Mouse (Mus musculus) v-Abl transformed pro-B cells (cell line): Measurements from ENCODE around the gene Tns1.

Experiments used
- in situ Hi-C, 2 experiments: fragments of 400-800 bp; cut with MboI; formaldehyde crosslinking; loops; one replicate each; pipeline ENCODE4 v1.15.1; 2025; ENCODE audit not compliant: unreplicated experiment in 2 of 2

The Tns1 gene

DNA sequence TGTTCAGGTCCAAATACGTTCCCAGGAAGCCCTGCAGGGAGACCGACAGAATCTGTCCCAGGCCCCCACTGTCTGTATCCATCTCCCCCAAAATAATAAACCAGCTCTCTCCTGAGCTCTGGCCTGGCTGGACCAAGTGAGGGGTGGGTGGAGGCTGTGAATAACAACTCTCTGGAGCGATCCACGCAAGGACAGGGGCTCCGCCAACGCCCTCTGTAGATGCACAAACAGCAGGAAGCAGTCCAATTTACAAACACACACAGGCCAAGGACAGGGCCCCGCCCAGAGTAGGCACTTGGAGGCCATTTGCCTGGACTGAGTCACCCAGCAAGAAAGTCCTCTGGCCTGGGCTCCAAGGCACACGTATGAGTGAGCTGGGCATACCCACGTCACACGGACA is 32.0 kb downstream of the Tns1 start:
- in situ Hi-C loops: no loop called here

DNA sequence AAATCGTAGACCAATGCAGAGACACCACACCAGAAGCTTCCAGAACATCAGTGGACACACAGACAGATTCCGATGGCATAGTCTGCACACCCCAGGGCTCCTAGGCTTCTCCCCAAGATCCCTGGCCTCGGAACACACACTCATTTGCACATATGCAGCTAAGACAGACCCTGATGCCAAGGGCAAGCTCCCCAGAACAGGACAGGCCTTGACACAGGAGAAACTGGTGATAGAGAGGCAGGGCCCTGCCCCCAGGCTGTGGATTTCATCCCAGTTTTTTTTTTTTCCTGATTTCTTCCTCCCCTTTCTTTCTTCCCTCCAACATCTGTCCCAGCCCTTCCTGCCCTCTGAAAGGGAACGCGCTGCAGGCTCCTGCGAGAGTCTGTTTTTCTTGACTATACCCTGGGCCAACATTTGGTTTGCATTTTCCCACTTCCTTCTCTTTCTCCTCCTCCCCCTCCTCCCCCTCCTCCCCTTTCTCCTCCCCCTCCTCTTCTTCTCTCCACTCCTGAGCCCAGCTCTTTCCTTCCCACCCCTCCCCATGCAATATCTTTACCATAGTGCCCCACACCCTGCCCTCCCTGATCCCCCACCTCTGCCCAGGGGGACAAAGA is 32.5 kb downstream of the Tns1 start:
- in situ Hi-C loops: no loop called here

DNA sequence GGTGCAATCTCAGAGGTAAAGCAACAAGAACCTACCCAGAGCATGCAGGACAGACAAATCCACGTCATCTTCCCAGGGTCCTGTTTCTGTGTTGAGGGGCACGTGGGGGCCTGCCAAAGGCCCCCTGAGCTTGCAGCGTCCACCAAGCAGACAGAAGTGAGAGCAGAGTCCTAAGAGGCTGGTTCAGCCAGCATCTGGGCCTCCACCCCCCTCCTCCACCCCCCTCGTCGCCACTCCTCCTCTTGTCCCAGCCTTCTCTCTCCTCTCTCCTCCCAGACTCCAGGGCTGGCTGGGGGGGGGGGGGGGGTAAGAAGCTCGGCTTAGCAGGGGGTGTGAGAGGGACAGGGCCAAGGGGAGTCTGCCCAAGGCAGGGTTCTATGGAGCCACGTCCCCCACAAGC is 33.1 kb downstream of the Tns1 start:
- in situ Hi-C loops: no loop called here

DNA sequence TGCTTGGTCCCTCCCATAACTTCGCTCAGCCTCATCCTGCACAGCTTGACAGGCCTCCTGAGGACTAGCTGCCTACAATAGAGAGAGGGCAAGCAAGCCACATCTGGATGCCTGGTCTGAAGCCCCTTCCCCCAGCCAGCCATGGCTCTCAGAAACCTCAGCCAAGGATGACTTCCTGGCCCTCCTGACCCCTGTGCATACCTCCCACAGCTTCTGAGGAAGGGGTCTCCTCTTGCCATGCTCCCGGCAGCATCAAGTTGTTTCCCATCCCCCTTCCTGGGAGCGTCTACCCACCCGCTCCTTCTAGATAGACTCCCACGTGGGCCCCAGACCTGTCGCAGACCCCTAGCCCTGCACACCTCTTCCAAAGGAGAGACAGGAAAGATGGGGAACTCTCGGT is 33.9 kb downstream of the Tns1 start:
- in situ Hi-C loops: no loop called here

DNA sequence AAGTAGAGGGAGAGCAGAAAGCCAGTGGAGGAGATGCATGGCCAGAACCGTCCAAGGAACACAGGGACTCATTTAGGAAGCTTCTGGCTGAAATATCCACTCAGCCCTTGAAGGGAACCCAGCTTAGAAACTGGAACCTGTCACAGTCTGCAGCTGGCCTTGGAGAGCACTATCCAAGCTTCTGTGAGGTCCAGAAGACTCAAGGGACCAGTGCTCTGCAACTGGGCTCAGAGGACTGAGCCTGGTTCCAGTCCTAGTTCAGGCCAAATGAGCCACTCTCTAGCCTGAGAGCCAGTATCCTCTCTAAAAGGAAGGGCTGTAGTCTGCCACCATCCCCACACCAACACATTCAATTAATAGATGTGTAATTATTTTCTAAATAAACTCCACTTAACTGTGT is 35.7 kb downstream of the Tns1 start:
- in situ Hi-C loops: no loop called here

DNA sequence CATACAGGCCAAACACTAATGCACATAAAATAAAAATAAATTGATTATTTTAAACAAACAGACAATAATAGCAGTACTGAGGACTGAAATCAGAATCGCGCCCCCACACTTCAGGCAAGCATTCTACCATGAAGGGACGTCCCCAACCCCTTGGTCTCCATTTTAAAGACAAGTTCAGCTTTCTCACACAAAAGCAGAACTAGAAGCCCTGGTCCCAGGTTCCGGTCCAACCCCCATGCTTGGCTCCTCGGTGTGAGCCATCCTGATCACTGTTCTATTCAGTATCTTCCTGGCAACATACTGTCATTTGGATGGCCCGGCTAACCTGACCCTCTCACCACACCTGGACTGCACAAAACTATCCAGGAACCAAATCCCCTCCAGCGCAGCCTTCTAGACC is 38.7 kb downstream of the Tns1 start:
- in situ Hi-C loops: no loop called here

DNA sequence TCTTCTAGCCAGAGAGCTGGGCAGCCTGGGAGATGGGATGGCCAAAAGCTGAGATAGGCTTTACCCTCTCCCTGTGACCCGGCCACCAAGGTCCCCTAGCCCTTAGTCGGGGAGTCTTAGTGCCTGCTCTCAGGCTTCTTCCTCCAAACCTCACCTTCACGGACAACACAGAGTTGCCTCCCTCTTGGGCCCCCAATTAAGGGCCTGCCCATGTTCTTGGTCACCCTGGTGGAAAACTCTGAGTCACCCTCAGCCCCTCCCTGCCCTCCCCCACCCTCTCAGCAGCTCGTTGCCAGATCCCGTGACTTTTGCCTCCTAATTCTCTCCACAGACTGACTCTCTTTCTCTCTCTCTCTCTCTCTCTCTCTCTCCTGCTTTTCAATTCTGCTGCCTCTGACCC is 39.5 kb downstream of the Tns1 start:
- in situ Hi-C loops: no loop called here

DNA sequence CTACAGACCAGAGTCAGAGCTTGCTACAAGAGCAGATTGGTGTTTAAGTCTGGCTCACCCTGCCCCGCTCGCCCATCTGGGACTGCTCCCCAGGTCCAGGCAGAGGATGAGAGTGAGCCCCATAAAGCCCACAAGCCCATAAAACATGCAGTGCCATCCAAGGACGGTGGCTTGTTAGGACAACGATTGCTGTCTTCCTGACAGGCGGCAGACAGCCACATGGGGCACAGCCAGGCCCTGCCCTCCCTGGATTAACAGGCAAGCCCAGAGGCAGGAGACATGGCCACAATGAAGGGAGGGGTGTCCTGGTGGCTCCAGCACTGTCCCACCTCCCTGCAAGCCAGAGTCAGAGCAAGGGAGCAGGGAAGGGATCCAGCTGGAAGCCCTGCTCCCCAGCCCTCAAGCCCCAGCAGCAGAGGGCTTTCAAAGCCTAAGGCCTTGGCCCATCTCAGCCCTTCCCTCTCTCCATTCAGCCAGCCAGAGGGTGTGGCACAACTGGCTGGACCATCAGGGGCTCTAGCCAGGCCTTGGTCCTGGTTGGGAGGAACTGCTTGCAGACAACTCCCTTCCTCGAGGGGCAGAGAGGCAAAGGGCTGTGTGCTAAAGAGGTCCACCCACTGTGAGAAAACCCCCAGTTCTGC is 40.1 kb downstream of the Tns1 start:
- in situ Hi-C loops: no loop called here

DNA sequence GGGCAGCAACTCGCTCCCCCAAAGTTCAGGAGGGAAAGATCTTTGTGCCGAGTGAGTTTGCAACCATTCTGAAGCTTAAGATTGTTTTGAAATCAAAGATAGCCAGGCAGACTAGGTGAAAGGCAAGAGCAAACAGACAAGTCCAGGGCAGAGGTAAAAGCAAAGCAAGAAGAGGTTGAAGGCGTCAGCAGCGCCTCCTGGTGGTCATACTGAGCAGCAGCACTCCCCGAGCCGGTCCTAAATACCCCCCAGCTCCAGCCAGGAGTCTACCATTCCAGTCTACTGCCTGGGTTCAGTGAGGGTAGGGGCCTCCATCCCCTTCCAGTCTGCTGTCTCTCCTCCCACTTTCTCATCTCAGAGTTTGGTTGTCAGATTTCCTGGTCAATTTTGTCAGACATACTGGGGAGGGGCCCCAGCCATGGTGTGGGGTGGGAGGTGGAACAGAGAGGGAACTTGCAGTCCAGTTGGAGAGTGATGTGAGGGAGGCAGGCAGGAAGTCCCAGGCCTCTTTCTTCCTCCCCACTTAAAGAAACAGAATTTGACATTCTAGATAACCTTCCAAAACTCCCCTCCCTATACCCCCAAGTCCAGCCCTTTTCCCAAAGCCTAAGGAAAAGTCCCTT is 41.3 kb downstream of the Tns1 start:
- in situ Hi-C loops: no loop called here

DNA sequence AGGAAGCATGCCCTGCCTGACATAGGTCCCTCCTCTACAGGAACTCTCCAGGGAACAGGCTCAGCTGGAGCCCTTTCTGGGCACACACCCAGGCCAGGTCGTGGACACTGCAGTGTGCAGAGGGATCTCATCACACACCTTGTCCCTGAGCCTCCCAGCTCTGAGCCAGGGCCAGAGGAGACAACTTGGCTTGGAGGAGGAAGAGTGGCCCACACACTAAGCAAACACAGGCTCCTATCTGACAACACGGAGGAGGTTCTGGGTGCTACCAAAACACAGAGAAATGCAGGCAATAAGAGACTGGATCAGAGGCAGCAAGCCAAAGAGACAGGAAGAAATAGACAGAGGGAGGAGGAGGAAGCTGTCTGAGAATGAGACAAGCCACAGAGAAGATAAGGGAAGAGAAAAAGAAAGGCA is 42.7 kb downstream of the Tns1 start:
- in situ Hi-C loops: no loop called here

DNA sequence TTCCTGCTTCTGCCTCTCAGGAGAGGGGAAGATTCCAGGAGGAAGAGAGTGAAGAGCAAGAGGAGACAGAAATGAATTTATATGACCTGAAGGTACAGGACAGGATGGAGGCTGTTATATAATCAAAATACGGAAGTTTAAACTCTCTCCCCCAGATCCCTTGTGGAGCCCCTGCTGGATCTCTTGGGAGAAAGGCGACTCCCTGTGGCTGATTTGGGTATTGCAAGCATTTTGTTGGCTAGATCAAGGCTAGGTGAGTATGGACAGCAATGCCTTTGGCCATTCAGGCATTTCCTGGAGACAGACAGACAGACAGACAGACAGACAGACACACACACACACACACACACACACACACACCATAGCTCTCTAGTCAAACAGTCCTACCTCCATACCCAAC is 46.9 kb downstream of the Tns1 start:
- in situ Hi-C loops: no loop called here

DNA sequence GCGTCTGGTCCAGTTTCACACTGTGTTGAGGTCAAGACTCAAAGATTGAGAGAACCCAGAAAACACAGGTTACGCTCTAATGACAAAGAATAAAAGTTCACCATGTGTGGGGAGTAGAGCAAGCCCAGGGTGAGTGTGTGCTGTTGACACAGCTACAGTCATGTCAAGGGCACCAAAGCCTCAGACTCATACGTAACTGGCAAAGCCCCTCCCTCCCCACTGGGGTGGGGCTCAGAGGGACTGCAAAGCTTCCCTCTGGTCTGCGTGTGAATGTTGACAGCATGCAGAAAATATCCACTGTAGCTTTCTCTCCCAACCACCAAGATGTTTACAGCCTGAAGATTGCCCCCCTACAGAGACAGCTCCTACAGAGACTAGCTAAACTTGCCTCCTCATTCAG is 48.0 kb downstream of the Tns1 start:
- in situ Hi-C loops: no loop called here

DNA sequence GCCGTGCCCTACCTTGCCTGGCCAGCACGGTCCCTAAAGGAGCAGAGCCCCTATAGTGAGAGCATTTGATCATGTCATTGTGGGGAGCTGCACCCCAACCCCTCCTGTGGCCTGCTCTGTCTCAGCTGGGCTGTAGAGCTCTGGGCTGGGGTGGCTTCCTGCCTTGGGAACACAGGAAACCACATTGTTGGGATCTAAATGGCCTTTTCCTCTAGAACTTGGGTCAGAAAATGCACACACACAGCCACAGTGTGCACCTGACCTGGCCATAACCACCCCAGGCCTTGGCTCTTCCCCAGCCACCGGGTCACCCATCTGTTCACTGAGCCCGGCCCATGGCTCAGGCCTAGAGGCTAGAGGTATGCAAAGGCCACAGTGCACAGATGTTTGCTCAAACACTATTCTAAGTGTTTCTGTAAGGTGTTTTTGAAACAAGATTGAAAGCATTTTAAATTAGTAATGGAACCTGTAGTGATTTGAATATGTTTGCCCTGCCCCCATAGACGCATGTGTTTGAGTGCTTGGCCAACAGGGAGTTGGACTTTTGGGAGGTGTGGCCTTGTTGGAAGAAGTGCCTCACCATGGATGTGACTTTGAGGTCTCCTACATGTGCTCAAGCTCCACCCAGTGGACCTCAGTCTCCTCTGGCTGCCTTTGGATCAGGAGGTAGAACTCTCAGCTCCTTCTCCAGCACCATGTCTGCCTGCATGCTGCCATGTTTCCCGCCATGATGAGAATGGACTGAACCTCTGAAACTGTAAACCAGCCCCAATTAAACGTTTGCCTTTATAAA is 49.4 kb downstream of the Tns1 start:
- in situ Hi-C loops: no loop called here

DNA sequence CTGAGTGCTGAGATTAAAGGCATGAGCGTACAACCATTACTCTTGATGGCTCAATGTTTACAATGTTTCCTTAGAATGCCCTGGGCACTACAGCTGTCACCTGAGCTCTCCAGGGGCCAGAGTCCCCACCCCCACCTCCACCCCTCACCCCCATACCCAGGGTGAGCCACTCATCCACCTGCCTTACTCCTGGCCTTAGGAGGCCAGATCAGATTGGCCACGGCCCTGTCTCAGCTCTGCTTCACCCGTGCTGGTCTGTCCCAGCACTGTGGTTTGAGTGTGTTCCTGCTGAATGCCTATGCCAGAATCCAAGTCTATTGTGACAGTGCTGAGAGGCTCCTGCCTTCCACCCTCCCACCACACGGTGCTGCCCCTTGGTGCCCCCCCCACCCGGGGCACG is 50.5 kb downstream of the Tns1 start:
- in situ Hi-C loops: no loop called here

DNA sequence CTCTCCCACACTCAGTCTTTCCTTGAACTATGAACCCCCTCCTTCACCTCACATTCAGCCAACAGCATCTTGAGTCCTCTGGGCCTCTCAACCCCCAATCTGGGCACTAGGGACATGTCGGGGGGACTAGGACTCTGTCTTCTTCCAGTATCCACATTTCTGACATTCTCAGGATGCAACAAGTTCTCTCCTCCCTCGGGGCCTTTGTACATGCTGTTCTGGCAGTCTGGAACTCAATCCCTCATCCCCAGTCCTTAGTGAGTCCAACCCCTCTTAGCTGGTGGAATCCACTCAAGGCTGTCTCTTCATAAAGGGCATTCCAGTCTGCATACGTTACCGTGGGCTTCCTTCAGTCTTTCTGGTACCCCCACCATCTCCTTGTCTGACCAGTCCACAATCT is 53.5 kb downstream of the Tns1 start:
- in situ Hi-C loops: no loop called here

DNA sequence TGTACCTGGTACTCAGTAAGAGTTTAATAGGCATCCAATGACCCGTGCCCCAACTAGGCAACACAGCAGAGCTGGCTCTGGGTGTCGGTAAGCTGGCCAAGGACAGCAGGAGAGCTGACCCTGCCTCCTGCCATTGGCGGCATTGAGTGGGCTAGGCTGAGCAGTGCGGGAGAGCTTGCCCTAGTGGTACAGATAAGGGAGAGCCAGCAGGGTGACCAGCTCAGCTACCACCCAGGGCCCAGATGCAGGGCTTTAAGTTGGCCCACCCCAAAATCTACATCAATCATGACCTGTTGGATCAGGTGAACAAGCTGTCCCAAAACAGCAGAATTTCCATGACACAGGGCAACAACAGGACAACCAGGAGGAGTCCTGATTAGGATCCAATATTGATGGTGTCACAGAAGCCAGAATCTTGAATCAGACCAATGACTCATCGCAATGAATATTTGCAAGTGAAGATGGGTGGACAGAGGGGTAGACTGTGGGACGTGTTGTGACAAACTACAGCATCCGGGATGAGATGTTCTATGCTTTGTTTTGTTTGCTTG is 54.2 kb downstream of the Tns1 start:
- in situ Hi-C loops: no loop called here

DNA sequence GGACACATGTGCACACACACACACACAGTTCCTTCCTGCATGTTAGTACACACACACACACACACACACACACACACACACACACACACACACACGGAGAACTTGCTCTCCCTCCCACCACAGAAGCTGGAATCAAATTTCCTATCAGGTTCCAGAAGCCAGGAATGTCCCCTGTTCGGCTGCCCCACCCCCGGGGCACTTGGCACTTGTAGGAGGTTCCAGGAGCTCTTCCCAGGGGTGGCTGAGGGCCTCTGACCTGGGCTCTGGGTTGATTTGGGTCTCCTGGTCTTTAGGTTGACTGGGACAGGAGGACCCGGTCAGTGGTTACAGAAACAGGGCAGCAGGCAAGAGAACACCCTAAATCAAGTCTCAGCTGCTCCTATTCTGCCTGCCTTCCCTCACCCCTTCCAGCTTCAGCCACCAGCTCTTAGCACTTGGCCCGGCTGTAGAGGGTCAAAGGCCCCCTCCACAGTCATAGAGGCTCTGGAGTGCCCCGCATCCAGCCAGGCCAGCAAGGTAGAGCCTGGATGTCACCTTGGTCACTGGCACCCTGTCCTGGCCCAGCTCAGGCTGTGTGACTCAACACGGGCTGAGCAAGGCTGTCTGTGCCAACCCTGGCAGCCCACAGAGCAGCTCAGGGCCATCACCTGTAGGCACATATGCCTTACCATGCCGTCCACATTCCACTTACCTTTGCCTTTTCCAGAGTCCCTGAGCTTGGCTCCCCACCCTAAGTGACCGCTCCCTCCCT is 55.0 kb downstream of the Tns1 start:
- in situ Hi-C loops: no loop called here

DNA sequence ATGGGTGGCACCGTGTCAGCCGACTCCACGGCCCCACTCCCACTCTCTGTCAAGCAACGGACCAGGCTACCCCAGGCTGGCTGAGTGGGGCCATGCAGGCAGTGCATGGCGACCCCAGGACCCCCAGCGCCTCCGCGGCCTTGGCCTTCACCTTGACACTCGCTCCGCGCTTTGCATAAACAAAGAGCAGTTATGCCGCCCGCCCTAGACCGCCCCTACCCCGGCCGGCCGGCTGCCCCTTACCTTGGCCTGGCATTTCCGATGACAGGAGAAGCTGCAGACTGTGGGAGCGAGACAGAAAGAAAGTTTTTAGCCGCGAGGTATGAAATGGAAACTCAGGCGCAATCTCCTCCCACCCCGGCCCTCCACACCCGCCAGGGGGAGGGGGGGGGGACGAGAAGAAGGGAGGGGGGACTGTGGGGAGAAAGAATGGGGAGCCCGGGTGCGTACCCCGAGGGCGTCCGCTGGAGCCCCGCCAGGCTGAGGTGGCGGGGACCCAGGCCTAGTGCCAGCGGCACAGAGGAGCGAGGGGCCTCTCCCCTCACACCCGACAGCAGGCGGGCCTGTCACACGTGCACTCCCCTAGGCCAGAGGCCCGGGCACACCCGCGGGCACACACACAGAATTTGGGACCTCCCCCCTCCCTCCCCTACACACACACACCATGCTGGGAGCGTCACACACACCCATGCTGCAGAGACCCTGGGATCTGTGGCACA is 55.7 kb downstream of the Tns1 start:
- in situ Hi-C loops: no loop called here

DNA sequence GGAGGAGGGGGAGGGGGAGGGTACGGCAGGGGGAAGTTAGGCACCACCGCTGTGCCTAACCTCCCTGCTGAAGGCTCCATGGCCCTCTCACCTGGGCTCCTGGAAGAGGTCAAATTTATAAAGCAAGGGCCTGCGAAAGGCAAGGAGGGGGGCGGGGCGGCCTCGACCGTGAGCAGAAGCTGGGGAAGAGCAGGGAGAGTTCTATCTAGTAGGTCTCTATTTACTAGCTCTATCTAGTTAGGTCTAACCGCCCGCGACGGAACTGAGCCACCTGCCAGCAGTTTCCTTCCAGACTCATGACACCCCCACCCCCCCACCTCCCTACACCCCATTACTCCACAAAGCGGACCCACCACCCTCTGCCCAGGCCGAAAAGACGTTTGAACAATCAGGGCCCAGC is 56.4 kb downstream of the Tns1 start:
- in situ Hi-C loops: no loop called here

DNA sequence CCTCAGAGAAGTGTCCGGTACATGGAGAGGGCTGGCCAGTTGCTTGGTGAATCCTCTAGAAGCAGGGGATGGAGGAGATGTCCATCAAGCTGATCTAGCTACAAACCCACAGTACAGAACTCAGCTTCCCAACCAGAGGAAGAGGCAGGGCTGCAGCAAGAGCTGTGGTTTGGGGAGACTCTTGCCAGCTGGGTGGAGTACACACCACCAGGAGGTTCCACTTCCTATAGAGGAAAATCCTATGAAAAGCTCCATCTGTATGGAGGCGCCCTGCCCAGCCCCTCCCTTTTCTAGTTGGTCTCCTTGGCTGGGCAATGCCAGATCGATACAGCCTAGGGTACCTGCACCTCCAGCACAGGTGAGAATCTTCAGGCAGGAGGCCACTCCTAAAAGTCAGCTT is 57.7 kb downstream of the Tns1 start:
- in situ Hi-C loops: no loop called here
